Mouse (Mus musculus): ENCODE results near the gene Il4i1. TPM values are rescaled to one million over a fixed set of nuclear protein-coding genes. Genes with fewer than 3 reads are reported as not detected.
"Not testable (repeated sequence)": the region's sequence is repeated elsewhere in the genome, so short reads cannot be mapped to it uniquely, and the experiment has no call there.

Gene Il4i1
- total RNA-seq, 2 experiments from 2014 or later = 1.9 to 2.3 TPM

DNA sequence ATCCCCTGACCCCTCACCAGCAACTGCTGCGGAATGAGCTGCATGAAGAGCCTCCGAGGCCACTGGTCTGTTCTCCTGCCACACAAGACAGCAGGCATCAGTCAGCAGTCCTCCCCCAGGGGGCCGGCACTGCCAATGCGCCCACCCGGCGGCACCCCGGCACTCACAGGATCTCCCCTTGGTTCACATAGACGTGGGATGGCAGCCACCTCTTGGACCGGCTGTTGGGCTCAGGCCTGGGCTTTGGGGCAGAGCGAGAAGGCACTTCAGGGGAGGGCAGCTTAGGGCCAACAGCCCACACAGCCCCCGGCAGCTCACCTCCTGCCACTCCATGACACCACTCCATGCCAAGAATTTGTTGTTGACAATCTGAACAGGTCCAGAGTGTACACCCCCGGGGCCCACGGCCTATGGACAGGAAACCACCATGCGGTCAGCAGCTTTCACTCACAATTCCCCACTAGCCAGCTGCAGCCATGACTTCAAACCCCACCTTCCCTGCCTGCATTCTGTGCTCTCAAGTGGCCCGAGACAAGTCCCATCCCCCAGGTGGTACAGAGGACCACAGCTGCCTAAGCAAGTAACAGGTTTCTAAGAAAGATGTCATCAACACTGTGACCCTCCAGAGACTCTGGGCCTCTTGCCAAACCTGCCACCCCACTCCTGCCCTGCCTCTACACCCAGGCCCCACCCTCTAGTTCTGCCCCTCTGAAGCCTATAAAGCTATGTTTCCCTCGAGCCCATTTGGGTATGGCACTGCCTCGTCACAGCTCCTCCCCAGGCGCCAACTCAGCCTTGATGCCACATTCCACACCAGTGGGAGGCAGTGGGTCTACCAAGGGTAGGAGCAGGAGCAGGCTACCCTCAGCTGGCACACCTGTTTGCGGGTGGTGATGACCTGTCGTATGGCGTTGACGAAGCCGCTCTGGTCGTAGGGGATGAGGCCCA is 48.7 kb downstream of the Il4i1 start:
- DNase-seq = peak; percentile 44

DNA sequence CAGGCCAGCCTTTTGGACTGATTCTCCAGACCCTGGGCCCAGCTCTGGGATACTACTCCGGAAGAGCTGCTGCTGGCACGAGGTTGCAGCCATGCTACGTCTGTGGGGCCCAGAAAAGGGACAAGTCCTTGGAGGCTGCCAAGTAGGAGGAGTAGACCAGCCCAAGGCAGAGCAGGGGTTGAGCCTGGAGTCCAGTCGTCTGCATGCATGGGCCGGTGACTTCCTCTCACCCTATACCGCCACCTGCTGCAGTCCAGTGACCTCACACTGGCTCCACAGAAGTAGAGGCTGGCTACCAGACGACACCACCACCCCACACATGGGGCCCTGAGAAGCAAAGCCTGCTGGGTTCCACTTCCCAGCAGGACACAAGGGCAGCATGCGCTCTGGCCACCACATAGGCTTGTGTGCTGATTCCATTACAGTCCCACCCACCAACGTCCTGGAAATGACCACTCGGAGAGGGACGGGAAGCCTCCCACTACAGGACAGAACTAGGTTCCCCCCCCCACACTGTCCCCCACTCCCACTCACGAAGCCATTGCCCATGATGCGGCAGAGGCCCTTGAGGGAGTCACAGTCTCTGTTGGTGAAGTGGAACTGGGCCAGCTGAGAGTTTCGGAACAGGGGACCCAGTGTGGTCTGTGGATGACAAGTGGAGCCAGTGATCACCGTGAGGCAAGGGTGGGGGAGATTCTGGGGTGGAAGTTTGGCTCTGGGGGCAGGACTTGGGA is 50.3 kb downstream of the Il4i1 start:
- DNase-seq = peak; percentile 57

GRCm38 (mm10) chr7:44867010-44867702 is 51.0 kb downstream of the Il4i1 start:
- DNase-seq = no peak

GRCm38 (mm10) chr7:44867802-44868201 is 51.6 kb downstream of the Il4i1 start:
- no peak for DNase-seq

DNA sequence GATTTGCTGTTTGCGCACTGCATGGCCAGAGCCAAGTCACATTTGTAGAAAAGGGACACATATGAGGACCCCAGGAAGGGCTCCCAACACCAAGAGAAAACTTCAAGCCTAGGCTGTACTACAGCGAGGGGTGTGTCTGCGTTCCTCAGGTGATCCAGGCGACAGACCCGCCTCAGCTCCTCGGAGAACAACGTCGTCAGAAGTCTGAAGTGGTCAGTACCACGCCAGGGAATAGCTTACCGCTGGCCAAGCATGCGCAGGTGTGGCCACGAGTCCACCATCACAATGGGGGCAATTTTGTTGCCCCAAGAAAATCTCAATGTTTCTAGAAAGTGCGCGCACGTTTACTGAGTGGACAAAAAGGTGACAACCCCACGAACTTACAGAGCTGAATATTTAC is 52.3 kb downstream of the Il4i1 start:
- DNase-seq = no peak

DNA sequence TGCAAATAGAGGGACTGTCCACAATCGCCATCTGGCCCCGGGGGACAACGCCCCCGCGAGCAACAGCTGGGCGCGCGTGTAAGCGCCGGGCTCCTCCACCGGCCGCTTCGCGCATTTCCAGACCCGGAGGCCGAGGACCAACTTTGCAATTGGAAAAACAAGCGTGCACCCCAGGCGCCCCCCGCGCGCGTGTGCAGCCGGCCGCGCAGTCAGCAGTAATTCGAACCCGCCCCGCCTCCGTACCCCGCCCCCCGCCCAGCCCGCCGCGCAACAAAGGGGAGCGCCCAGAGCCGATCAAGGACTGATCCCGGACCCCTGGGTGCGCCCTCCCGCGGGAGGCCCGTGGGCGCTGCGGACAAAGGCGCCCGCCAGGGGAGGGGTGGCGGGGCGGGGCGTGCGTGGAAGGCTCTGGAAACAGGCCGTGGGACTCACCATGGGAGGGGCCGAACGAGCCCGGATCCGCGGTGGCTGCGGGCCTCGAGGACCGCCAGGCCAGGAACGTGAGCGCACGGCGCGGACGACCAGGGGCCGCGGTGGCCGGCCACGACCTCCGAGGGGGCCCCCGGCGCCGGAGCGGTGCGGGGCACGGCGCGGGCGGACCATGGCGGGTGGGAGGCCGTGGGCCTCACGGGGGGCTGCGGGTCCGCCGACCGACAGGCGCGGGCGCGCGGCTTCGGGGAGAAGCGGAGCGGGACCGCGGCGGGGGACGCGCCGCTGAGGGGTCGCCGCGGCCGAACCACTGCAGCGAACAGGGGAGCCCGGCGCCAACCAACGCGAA is 52.9 kb downstream of the Il4i1 start:
- peak; percentile 73 for DNase-seq

GRCm38 (mm10) chr7:44869697-44870528 is 53.7 kb downstream of the Il4i1 start, which contains the start of gene Ptov1:
TSS of gene Ptov1 (minus strand) at chr7:44869788.
- DNase-seq = peak; percentile 88

DNA sequence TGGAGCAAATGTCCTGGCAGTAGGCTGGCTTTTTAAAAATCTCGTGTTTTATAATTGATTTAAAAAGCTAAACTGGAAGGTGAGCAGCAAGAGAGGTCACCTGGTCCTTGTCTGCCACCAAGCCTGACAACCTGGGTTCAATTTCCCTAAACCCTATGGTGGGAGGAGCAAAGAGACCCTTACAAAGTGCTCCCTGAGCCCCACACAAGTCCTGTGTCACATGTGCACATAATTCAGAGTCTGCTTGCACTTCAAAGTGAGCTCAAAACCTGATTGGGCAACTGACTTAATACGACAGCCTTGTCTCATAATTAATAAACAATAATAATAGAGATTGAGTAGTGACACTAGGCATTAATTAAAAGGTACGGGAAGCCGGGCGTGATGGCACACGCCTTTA is 54.4 kb downstream of the Il4i1 start:
- DNase-seq = no peak

GRCm38 (mm10) chr7:44871181-44871580 is 55.0 kb downstream of the Il4i1 start:
- DNase-seq = no peak

DNA sequence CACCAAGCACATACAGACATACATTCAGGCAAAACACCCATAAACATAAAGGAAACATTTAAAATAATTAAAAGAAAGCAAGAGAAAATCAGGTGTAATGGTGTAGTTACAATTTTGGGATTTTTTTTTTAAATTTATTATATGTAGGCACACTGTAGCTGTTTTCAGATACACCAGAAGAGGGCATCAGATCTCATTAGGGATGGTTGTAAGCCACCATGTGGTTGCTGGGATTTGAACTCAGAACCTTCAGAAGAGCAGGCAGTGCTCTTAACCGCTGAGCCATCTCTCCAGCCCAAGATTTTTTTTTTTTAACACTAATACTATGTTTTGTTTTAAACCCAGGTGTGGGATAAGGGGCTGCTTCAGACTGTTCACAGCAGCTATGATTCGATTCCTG is 55.6 kb downstream of the Il4i1 start:
- DNase-seq = not testable (repeated sequence)

GRCm38 (mm10) chr7:44877833-44878232 is 61.6 kb downstream of the Il4i1 start:
- no peak for DNase-seq

GRCm38 (mm10) chr7:44883036-44883435 is 66.8 kb downstream of the Il4i1 start:
- DNase-seq = no peak

DNA sequence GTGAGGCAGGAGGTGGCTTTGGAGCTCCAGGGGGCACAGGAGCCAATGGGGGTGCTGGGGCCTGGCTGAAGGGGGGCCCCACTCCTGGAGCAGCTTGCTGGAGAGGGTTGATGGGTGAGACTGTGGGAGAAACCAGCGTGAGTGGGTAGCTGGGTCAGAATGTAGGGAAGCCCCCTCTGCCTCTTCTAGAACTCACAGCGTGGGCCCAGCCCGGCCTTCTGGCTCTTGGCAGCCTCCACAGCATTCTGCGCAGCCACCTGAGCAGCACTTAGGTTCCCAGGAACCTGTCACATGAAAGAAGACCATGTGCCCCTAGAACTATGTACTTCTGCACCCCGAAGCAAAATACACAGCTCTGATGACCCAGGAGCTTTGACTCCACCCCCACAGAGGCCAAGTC is 68.5 kb downstream of the Il4i1 start:
- DNase-seq = no peak

- DNase-seq = no peak
Measured at GRCm38 (mm10) chr7:44886964-44887363, 70.8 kb downstream of the Il4i1 start.

DNA sequence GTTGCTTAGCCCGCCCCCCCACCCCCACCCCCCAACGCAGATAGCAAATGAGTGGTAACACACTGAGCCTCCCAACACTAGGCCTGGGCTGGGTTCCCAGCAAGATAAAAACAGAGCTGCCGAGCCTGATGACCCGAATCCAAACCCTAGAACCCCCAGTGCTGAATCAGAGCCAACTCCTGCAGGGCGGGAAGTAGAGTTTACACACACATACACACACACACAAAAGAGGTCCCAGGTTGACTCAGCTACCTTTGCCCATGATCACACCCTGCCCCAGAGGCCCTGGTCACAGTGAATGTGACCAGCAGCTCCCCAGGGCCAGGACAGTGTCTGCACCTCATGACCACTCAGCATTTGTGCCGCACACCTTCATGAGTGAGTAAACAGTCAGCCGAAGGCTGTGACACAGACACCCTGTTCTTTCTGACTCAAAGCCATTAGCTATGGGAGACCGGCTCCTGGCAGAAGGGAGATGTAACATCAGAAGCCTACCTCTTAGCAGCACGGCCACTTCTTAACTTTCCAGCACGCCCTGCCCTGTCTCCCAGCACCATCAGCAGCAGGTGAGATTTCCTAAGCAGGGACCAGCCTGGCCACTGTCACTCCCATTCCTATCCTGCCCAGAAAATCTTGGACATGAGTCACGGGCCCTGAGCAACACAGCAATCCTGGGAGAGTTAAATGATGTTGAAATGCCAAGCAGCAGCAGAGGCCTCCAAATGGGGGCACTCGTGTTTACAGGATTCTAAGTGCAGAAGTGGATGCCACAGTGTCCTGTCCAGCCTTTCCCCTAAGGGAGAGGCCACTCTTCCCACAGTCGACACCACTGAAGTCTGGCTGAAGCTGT is 72.3 kb downstream of the Il4i1 start:
- no peak for DNase-seq

DNA sequence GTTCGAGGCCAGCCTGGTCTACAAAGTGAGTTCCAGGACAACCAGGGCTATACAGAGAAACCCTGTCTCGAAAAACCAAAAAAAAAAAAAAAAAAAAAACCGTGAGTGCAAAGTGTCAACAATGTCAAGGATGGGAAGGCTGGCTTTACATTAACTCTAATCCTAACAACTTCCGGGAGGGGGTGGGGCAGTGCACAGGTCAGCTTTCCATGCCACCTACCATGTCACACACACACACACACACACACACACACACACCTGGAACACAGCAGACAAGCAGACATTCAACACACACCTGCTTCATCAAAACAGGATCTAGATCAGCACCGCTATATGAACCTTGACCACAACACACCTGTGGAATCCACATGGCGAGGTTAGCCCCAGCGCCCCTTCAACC is 74.0 kb downstream of the Il4i1 start:
- DNase-seq = no peak

Data from gastrocnemius, postnatal 10 days (tissue).